In genomic region chr12:102319150-102319549, GRCm38 (mm10) we compare ENCODE assay signal across 9 mouse cellular contexts. TPM values are rescaled to one million over a fixed set of nuclear protein-coding genes. Genes with fewer than 3 reads are reported as not detected.
DNase-seq lines count a peak whose midpoint lies in the region; ATAC-seq and TF ChIP-seq lines count a peak whose summit lies in the region.
"Had no signal": no experiment of that assay in that cellular context is flagged by ENCODE, and none has a peak within 500 bp of the region (broad histone marks: within the 10 kb centered on the region; RNA-seq: fewer than 3 reads in every experiment).

No protein-coding gene starts in this region.

- H3K27me3 ChIP-seq in kidney, postnatal 0 days (ENCODE audit: insufficient read depth, low read length), result no peaks in the 10 kb centered on the region
- H3K27me3 ChIP-seq in embryonic facial prominence, embryonic 13.5 days, result no peaks in the 10 kb centered on the region
- H3K27me3 ChIP-seq in heart, embryonic 15.5 days, result no peaks in the 10 kb centered on the region
- no peaks in the 10 kb centered on the region for H3K27me3 ChIP-seq in lung, embryonic 15.5 days
- no peaks in the 10 kb centered on the region for H3K27me3 ChIP-seq in hindbrain, embryonic 11.5 days (ENCODE audit: control insufficient read depth, insufficient read depth, low read length)

- H3K4me1 ChIP-seq in kidney, postnatal 0 days (replicated peaks; ENCODE audit: insufficient read depth, low read length), result peaks cover 16% of the 10 kb centered on the region; the same call in 1 of the 2 replicates
- H3K4me1 ChIP-seq in embryonic facial prominence, embryonic 13.5 days, result peaks cover 16% of the 10 kb centered on the region
- peaks cover 40% of the 10 kb centered on the region for H3K4me1 ChIP-seq in heart, embryonic 15.5 days (replicated peaks)
- H3K4me1 ChIP-seq in lung, embryonic 15.5 days, result peaks cover 51% of the 10 kb centered on the region
- H3K4me1 ChIP-seq in hindbrain, embryonic 11.5 days (replicated peaks; ENCODE audit: control insufficient read depth, insufficient read depth, low read length), result no peaks in the 10 kb centered on the region

- no peak overlapping the region for H3K9ac ChIP-seq in kidney, postnatal 0 days (ENCODE audit: low read depth, low read length)
- H3K9ac ChIP-seq in embryonic facial prominence, embryonic 13.5 days, result no peak overlapping the region
- no peak overlapping the region for H3K9ac ChIP-seq in heart, embryonic 15.5 days
- no peak overlapping the region for H3K9ac ChIP-seq in lung, embryonic 15.5 days
- H3K9ac ChIP-seq in hindbrain, embryonic 11.5 days (ENCODE audit: low read depth, low read length), result no peak overlapping the region

- no peak for TF ChIP-seq CTCF in kidney, postnatal 0 days (IDR thresholded peaks at IDR 0.05; ENCODE audit: low read depth)

- DNase-seq in kidney, postnatal 0 days (ENCODE audit: low spot score), result no peak
- DNase-seq in kidney, adult 11 months, result no peak
- DNase-seq in hindbrain, embryonic 11.5 days (ENCODE audit: low spot score), result no peak
- DNase-seq: right cerebral cortex, postnatal 25 days; thymus, postnatal 14 days had no signal

- H3K4me2 ChIP-seq in kidney, postnatal 0 days (ENCODE audit: low read length), result no peak overlapping the region
- H3K4me2 ChIP-seq in embryonic facial prominence, embryonic 13.5 days, result no peak overlapping the region
- H3K4me2 ChIP-seq in heart, embryonic 15.5 days, result no peak overlapping the region
- H3K4me2 ChIP-seq in lung, embryonic 15.5 days, result no peak overlapping the region
- H3K4me2 ChIP-seq in hindbrain, embryonic 11.5 days (replicated peaks; ENCODE audit: low read depth, low read length), result no peak overlapping the region

- peak overlapping the region; percentile 43; the same call in 1 of the 2 replicates for H3K27ac ChIP-seq in kidney, postnatal 0 days
- H3K27ac ChIP-seq in embryonic facial prominence, embryonic 13.5 days, result peak overlapping the region; percentile 33; the same call in 1 of the 2 replicates
- peak overlapping the region; percentile 68 for H3K27ac ChIP-seq in heart, embryonic 15.5 days
- peak overlapping the region; percentile 66; the same call in 1 of the 2 replicates for H3K27ac ChIP-seq in lung, embryonic 15.5 days
- no peak overlapping the region for H3K27ac ChIP-seq in hindbrain, embryonic 11.5 days (ENCODE audit: low read depth, low read length)

- no peaks in the 10 kb centered on the region for H3K9me3 ChIP-seq in kidney, postnatal 0 days (replicated peaks; ENCODE audit: low read length)
- no peaks in the 10 kb centered on the region for H3K9me3 ChIP-seq in embryonic facial prominence, embryonic 13.5 days
- no peaks in the 10 kb centered on the region for H3K9me3 ChIP-seq in heart, embryonic 15.5 days (replicated peaks)
- no peaks in the 10 kb centered on the region for H3K9me3 ChIP-seq in lung, embryonic 15.5 days
- H3K9me3 ChIP-seq in hindbrain, embryonic 11.5 days (ENCODE audit: control insufficient read depth, low read length), result no peaks in the 10 kb centered on the region

- H3K36me3 ChIP-seq in kidney, postnatal 0 days (ENCODE audit: insufficient read depth, low read length), result peaks cover 12% of the 10 kb centered on the region; the same call in 1 of the 2 replicates
- H3K36me3 ChIP-seq in embryonic facial prominence, embryonic 13.5 days, result peaks cover 6% of the 10 kb centered on the region
- H3K36me3 ChIP-seq in heart, embryonic 15.5 days, result peaks cover 14% of the 10 kb centered on the region
- peaks cover 12% of the 10 kb centered on the region for H3K36me3 ChIP-seq in lung, embryonic 15.5 days
- H3K36me3 ChIP-seq in hindbrain, embryonic 11.5 days (ENCODE audit: control insufficient read depth, insufficient read depth, low read length), result no peaks in the 10 kb centered on the region

- H3K4me3 ChIP-seq in kidney, postnatal 0 days (replicated peaks; ENCODE audit: low read depth, low read length), result no peak overlapping the region
- no peak overlapping the region for H3K4me3 ChIP-seq in embryonic facial prominence, embryonic 13.5 days
- H3K4me3 ChIP-seq in heart, embryonic 15.5 days, result no peak overlapping the region
- H3K4me3 ChIP-seq in lung, embryonic 15.5 days, result no peak overlapping the region
- no peak overlapping the region for H3K4me3 ChIP-seq in hindbrain, embryonic 11.5 days (ENCODE audit: low read depth, low read length)

- WGBS in kidney, postnatal 0 days, result 43% methylated on average over 2 of the region's 2 CpGs
- 35% methylated on average over 2 of the region's 2 CpGs for WGBS in embryonic facial prominence, embryonic 13.5 days
- 20% methylated on average over 2 of the region's 2 CpGs for WGBS in heart, embryonic 15.5 days
- WGBS in lung, embryonic 15.5 days, result 39% methylated on average over 2 of the region's 2 CpGs
- 24% methylated on average over 2 of the region's 2 CpGs for whole genome bisulfite sequencing in hindbrain, embryonic 11.5 days

- ATAC-seq in kidney, postnatal 0 days (replicated peaks; ENCODE audit: low FRiP score, low read depth), result no peak
- ATAC-seq in embryonic facial prominence, embryonic 13.5 days (ENCODE audit: insufficient number of reproducible peaks, insufficient read depth, low FRiP score, low TSS enrichment, low read depth), result no peak
- ATAC-seq in heart, embryonic 15.5 days (replicated peaks; ENCODE audit: insufficient number of reproducible peaks, insufficient read depth, low FRiP score, low read depth), result peak; percentile 36; the same call in 1 of the 2 replicates
- ATAC-seq in lung, embryonic 15.5 days (ENCODE audit: borderline replicate concordance, extremely low read depth, low FRiP score, low TSS enrichment), result no peak
- ATAC-seq in megakaryocyte-erythroid progenitor cell, adult 5-6 weeks (replicated peaks; ENCODE audit: low FRiP score, low TSS enrichment, poor library complexity, severe bottlenecking), result no peak
- ATAC-seq in hindbrain, embryonic 11.5 days (ENCODE audit: low FRiP score), result no peak

RNA-seq across cellular contexts. Expression of gene Rin3, which starts 36.3 kb away (rescaled TPM):
- 5.5 and 8.8 TPM in 2 replicates for polyA plus RNA-seq in kidney, postnatal 0 days (2015; fragmentation: Nextera tagmentation; extraction: Ambion mirVana)
- polyA plus RNA-seq in embryonic facial prominence, embryonic 13.5 days (2015; fragmentation: Nextera tagmentation; extraction: Ambion mirVana), result 5.6 and 6.1 TPM in 2 replicates
- 9.0 and 11.2 TPM in 2 replicates for polyA plus RNA-seq in heart, embryonic 15.5 days (2015; fragmentation: Nextera tagmentation; extraction: Ambion mirVana)
- 12.7 and 14.2 TPM in 2 replicates for polyA plus RNA-seq in lung, embryonic 15.5 days (2015; fragmentation: Nextera tagmentation; extraction: Ambion mirVana)
- total RNA-seq in megakaryocyte-erythroid progenitor cell, adult 5-6 weeks (2014; fragmentation: Nextera tagmentation), result 30.2 and 32.2 TPM in 2 replicates
- total RNA-seq in megakaryocyte-erythroid progenitor cell, adult 5-6 weeks (2017), result 4.5 and 14.7 TPM in 2 replicates
- polyA plus RNA-seq in hindbrain, embryonic 11.5 days (2014; fragmentation: Nextera tagmentation; extraction: Ambion mirVana), result 3.1 and 5.0 TPM in 2 replicates
